Mouse (Mus musculus) common myeloid progenitor, adult 5-6 weeks (primary cell): ENCODE measurements at regions not wholly inside any gene's neighbourhood (a gene's known extent, or its start where the extent isn't known, plus 50 kb on each side); places are given as distances from the start of the nearest gene placed in this dataset.

ENCODE experiments used
- ATAC-seq: replicated peaks from 2 replicates; pipeline ENCODE4 v1.8.0; 2016; ENCODE audit warnings: low read depth, mild to moderate bottlenecking, moderate TSS enrichment, inconsistent platforms; ENCODE audit not compliant: poor library complexity, severe bottlenecking

DNA sequence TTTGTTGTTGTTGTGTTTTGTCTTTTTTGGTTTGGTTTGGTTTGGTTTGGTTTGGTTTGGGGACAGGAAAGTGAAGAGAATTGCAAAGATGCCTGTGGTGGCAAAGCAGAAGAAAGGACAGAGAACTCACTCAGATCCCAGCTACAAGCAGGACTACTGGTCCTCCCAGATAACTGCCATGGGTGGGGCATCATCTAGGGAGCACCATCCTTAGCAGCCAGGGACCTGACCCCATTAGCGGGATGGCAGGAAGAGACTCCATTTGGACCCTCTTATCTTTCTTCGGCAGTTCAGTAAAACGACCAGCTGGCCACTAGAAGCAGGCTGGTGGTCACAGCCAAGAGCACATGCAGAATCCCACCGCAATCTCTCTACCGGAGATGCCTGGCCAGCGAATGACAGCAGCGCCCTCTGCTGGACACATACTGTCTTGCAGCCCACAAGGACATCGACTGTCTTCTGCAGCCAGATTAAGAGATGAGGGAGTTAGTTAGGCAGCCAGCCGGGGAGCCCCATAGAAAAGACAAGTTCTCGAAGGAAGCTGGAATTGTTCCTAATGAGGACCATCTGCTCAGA, 119.8 kb downstream of the Gm9195 start:
- ATAC-seq, result peak; percentile 98

DNA sequence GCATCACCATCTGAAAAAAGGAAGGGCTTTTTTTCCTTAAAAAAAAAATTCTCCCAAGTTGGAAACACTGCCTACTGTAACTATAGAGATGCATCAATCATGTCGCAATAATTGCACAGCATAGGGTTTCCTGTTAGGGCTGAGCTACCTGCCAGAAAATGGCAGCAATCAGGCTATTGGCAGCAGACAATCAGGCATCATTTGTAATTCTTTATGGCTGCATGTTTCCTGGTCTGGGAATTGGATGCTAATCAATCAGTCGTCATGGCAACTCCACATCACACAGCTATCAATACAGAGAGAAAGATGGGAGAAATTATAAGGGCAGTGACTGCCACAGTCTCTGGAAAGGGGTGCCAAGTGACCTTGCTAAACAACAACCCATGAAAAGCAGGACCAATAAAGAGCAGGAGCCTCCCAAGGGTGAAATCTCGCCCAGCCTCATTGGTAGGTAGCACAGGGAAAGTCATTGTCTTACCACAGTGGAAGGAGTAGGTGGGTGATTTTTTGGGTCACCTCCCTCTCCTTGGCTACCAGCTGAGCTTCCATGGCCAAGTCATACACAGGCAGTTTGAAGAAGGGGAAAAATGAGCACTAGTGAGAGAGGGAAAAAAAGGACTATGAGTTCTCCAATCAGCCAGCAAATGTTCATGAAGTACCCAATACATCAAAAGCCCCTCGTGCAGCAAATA, 130.7 kb downstream of the Gm9195 start:
- ATAC-seq, result no peak

DNA sequence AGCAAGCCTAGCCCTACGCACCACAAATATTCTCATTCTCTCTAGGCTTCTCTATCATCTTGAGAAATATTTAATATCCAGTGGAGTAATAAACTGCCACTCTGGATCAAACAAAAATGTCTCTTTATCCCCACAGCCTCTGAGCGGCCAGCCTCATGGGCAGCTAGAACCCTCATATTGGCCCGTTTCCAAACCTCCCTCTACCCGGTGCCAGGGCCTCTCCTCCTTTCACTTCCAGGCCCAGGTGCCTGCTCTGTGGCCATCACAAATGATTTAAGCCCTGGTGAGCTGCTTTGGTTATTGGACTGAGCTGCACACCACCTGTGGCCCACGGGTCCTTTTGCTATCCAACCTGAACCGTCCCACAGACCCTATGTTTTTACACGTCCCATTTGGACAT, 131.5 kb downstream of the Gm9195 start:
- no peak for ATAC-seq

DNA sequence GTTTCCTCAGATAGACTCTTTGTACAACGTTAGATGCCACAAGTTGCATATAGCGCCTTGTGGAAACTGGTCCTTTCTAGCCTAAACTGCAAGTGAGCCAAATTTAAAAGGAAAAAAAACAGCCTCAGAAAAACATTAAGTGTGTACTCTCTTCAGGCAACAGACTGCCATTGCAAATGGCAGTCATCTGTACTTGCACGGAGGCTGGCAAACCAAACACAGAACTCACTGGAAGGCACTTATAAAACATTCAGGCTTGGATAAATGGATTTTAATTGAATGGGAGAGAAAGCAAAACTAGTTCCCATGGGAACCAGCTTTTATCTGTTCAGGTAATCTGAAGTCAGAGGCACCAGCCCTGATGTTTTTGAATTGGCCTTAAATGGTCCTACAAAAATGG, 133.7 kb downstream of the Gm9195 start:
- no peak for ATAC-seq

DNA sequence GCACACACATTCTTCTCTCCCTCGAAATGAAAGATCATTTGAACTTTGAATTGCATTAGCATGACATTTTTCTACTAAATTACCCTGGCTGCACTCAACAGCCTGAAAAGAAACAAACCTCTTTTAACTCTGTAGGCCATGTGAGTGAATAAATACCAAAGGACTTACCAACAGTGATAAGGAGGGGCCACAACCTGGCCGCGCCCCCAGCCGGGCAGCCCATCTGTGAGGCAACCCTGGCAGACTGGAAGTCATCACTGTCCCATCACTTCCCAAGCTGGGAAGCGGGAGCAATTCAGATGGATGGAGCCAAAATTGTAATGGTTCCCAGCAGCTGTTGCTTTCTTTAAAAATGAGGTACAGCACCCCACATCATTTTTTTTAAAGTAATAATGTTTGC, 149.5 kb downstream of the Gm9195 start:
- no peak for ATAC-seq

DNA sequence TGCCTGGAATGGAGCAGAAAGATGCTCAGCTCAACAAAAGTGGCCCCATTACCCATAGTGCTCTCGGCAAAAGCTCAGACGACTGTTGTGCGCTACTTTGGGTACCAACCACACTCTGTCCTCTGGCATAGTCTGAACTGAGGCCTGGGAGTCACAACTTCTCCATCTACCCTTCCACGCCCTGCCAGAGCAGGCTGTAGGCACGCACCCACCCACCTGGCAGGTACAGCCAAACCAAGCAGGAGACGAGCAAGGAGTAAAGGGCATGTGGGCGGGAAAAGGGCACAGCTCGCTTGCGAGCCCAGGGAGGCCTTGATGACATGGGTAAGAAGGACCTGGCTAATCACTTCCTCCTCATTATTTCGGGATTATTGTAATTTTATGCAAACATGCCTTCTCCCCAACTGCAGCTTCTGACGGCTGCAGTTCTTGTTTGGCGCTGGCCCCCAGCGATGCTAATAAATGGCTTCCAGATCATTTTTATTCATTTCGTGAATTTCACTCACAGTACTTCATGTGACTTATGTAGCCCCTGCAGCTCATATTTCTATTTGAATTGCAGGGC, 150.0 kb downstream of the Gm9195 start:
- ATAC-seq, result no peak

DNA sequence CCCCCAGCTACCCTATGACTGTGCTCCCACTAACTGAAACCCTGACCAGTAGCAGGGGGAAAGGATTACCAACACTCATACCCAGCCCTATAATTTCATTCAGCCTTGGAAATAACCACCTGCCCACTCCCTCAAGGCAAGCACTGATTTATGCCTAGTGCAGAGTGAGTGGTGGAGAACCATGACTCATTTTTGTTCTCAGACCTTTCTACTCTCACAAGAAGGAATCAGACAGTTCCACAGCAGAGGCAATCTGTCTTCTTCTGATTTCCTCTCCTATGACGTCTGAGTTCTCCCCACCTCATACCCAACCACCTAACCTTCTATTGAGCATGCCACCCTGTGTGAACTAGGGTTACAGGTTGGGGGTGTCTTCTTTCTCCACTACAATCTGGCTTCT, 153.6 kb downstream of the Gm9195 start:
- ATAC-seq, result no peak

DNA sequence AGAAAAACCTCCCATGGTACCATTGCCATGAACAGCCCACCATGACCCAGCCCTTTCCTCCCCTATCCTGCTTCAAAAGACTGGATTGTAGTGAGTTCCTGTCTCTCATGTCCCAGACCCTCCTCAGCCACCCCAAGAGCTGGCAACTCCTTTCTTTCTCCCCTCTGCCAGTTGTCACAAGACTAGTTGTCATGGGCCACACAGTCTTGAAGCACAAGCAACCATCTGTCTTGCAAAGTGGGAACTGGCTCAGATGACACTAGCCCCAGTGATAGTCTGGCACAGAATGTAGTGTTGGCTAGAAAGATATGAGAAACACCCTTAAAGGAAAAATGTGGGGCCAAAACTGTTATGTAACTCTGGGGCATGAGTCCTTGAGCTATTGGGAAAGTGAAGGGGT, 187.8 kb downstream of the Gm9195 start:
- no peak for ATAC-seq

DNA sequence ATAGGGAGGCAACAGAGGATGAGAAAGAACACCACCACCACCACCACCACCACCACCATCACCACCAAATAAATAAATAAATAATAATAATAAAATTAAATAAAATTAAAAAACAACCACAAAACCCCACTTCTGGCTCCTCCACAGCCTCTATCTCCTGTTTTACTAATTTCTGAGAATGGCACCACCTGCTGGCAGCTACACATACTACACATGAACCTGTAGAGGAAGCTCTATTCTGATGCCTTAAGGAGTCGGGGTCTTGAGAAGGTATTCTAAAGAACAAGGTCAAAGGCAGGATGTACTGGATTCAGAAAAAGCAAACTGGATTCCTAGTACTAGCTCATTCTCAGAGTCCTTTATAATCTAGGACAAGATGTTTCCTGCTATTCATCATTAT, 191.6 kb downstream of the Gm9195 start:
- ATAC-seq, result 0 out of 2 replicates have a peak, but pooled peaks have one; percentile 45

DNA sequence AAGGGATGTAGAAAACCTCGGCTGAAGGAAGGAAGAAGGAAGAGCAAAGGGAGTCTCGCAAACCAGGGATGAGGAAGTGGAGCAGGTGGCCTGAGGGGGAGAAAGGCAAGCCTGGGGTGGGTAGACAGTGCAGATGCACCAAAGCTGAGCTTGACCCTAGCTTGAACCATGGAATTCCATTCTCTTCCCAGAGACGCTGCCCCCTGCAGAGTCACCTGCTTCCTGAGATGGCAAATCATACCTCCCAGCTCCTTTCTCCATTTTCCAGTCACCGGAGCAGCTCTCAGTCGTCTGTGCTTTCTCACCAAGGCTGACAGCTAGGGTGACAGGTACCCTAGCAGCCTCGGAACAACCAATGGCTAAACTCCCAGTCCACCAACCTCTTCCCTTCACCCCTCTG, 197.0 kb downstream of the Gm9195 start:
- no peak for ATAC-seq

DNA sequence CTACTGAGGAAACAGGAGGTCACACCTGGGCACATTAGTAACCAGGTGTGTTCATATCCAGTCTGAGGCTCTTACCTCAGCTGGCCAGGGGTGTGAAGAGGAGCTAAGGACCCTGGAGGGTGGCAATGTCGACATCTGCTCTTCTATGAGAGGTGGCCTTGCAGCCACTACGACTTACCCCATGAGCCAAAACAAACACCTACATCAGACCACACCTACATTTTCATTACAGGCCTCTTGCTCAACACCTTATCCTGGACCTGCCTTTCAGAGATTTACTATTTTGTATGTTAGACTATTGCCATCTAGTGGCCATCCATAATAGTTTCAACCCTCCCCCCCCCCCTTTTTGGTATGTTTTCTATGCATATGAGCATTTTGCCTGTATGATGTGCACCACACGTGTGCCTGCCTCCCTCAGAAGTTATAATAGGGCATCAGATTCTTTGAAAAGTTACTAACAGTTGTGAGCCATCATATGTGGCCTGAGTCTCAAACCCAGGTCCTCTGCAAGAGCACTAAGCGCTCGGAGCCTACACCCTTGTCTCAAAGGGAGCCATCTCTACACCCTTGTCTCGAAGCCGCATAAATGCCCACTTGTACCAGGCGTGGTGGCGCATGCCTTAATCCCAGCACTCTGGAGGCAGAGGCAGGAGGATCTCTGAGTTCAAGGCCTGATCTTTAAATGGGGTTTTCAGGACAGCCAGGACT, 197.8 kb downstream of the Gm9195 start:
- ATAC-seq, result peak; percentile 47; the same call in 1 of the 2 replicates

DNA sequence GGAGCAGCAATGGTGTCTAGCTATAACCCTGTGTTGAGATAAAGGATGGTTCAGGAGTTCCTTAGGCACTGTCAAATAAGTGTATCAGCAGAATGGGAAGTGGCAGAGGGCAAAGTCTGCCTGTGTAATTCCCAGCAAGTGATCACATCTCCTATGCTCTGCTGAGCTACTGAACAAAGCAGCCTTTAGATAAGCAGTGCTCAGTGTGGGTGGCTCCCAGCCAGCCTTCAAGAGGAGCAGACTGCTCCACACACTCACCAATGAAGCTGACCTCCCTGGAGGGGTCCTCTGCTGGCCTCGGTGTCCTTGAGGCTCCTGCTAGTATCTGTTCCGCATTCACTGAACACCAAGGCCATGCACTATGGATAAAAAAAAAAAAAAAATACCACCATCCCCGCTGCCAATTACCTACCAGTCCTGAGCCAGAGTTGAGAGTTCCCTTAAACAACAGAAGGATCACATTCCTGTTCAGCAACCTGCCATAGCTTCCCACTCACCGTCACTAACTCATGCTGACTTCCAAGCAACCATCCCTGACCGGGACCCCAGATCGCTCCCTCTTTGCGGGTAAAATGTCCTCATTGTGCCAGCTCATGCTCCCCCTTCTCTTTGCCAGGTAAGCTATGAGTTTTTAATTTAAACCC, 198.9 kb downstream of the Gm9195 start:
- no peak for ATAC-seq

DNA sequence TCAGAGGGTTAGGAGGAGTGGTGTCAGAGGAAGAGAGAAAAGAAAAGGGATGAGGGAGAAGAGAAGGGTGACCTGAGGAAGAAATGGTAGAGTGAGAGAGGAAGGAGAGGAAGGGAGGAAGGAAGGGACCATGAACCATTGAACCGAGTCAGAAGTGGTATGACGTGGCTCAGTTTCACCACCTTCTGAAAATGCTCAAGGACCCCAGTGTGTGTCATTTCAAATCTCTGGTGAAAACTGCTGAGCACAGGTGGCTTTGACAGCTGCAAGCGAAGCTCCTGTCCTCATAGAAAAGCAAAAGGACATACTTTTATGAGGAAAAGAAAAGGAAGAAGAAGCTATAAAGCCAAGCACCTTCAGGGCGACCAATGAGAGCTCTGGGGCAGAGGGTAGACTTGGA, 214.3 kb downstream of the Gm9195 start:
- no peak for ATAC-seq

DNA sequence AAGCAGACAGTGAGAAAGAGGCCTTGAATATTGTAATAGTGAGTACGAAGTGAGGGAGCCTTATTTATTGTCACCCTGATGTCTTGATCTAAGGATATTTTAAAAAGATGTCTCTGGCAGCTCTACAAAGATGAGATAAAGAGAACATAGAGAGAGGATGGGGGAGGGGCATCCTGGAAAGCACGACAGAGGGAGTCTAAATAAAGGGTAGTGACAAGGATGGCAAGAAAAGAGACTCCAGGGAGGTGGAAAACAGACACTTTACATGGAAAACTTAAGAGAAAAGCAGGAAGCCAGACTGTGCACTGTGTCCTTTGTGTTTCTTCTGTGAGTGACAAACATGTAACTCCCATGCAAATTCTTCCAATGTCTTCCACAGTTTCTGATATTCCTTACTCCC, 232.4 kb downstream of the Gm9195 start:
- no peak for ATAC-seq

DNA sequence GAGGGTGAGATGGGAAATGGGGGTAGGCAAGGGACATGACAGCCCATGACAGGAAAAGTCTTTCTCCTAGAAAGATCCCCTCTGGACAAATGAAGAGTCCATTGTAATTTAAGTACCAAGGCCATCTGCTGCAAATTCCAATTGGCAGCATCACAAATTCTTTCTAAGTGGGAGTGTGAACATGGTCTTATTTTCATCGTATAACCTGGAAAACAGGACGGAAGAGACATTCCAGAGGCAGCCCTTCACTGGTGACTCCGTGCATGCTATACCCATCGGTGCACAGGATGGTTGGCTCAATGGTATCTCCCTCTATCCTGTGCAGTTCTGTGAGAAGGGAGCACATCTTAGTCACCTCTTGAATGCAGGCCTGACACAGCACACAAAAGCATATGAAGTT, 249.8 kb downstream of the Gm9195 start:
- ATAC-seq, result no peak

DNA sequence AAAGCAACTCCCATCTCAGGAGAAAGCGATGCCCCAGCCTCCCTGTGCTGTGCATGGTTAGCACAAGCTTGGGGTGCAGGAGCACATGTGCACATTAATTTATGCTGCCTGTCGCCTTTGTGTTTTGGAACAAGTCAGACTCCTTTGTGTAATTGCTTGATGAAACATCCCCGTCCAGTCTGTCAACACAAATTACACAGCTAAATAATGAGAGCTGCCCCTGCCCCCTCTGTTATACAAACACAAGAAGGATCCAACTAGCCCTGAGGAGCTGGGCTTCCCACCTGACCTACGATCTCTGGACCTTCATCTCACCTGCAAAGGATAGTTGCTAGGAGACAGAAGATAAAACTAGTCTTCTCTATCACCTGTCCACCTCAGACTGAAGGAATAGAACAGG, 251.4 kb downstream of the Gm9195 start:
- no peak for ATAC-seq

DNA sequence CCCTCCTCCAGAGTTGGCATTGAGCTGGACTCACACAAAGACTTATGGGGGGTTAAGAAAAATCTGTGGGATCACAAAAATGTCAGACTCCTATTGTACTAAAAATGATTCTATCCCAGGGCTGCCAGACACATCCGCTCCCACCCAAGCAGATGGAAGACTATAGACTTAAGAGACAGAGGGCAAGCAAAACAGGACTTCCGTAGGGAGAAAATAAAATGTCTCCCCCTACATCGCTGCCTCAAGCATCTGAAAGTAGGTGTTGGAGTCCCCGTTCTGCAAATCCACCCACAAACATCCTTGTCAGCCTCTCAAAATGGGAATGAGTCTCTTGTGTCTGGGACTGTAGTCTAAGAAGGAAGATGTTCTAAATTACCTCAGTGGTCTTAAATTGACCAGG, 253.3 kb downstream of the Gm9195 start:
- no peak for ATAC-seq

DNA sequence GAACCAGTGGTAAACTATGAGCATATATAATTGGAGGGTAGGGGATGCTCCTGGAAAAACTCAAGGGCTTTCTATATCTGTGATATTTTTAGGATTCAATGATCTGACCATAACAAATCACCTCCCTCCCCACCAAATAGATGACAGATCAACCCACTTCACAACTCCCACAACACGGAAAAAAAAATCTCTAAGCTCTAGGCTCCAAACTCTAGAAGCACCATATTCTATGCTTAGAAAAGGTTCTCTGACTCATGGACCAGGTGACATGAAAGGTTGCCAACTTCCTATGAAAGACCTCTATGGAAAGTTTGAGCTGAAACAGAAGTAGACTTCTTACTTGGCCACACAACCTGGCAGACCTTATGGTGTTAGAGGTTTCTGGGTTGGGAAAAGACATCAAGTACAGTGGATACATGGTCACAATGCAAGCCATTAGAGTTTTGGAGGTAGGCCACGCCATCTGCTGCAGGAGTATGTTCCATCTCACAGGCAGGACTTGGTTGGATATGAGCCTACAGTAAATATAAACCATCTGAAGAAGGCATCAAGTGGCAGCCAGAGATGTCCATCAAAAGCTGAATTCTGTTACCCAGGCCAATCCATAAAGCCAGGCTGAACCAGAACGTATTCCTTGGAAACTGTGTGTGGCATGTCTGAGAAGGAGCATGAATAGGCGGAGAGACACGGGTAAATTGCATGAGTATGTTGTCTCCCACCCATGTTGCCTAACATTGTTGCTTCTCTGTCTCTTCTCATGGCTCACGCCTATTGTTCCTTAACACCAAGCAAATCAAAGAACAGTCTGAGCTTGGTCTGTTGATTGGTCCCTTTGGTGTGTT, 257.2 kb downstream of the Gm9195 start:
- ATAC-seq, result no peak

DNA sequence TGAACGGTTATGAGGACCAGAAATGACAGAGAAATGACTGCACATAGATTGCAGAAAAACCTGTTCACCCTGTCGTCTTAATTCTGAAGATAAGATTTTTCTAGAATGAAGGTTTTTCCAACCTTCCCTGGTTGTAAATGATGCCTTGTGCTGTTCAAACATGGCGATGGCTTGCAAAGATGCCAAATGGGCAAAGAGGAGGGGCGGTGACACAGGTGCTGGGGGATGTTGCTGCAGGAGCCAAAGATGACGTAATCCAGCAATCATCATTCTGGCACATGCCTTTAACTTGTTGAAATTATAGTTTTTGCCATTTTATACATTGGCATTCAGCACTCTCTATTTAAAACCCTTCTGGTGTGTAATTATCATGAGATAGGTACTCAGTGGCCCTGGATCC, 263.8 kb downstream of the Gm9195 start:
- ATAC-seq, result no peak

DNA sequence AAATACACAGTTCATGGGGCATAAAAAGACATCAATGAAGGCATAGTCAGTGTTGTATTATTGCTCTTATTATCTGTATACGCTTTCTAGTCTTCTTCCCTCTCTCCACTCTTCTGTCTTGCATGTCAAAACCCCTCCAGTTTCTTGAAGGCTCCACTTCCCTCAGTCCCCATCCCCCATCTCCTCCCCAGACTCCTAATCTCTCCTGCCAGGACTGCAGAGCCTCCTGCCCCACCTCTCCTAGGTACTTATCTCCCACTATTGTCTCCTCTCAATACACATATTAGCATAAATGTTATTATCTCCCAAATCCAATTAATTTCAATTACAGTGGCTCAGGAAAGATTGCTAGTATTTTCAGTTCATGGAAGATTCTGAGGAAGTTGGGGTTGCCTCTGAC, 264.2 kb downstream of the Gm9195 start:
- ATAC-seq, result no peak
